In the genomic region with DNA sequence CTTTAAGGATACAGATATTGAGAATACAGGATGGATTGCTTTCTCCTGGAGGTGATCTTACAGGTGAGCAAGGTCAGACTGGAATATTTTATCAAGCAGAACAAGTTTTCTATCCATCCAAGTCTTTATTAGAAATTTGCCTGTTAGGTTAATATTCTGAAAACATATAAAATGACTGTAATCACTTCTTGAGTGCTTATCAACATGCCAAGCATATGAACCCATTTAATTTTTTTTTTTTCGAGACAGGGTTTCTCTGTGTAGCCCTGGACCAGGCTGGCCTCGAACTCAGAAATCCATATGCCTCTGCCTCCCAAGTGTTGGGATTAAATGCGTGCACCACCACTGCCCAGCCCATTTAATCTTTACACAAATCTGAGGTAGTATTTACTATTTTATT, we compare ENCODE assay signal across 13 mouse cellular contexts. TPM values are rescaled to one million over a fixed set of nuclear protein-coding genes. Genes with fewer than 3 reads are reported as not detected.
DNase-seq lines count a peak whose midpoint lies in the region; ATAC-seq and TF ChIP-seq lines count a peak whose summit lies in the region.
"Had no signal": no experiment of that assay in that cellular context is flagged by ENCODE, and none has a peak within 500 bp of the region (broad histone marks: within the 10 kb centered on the region; RNA-seq: fewer than 3 reads in every experiment).

No protein-coding gene starts in this region.

- peak overlapping the region in 1 of 2 experiments; percentile 70; a peak in 2 of 4 replicates for H3K27ac ChIP-seq in heart, embryonic 14.5 days (replicated peaks in 1 of 2; ENCODE audit: control insufficient read depth in 1 of 2, insufficient read depth in 1 of 2, low read depth in 2 of 2, low read length in 2 of 2)
- H3K27ac ChIP-seq in thymus, adult 2 months (ENCODE audit: control insufficient read depth, insufficient read depth, low read length): peak overlapping the region; percentile 80
- H3K27ac ChIP-seq in limb, embryonic 14.5 days (replicated peaks; ENCODE audit: low read depth, low read length): peak overlapping the region; percentile 79
- H3K27ac ChIP-seq in stomach, postnatal 0 days (replicated peaks): no peak overlapping the region

- peaks cover 4 to 27% of the 10 kb centered on the region in 2 experiments; a peak in 3 of 4 replicates for H3K4me1 ChIP-seq in heart, embryonic 14.5 days (ENCODE audit: control insufficient read depth in 2 of 2, insufficient read depth in 2 of 2, low read length in 2 of 2)
- H3K4me1 ChIP-seq in thymus, adult 2 months (replicated peaks; ENCODE audit: control insufficient read depth, insufficient read depth, low read length): peaks cover 9% of the 10 kb centered on the region
- H3K4me1 ChIP-seq in limb, embryonic 14.5 days (ENCODE audit: control insufficient read depth, insufficient read depth, low read length): peaks cover 19% of the 10 kb centered on the region
- 0 out of 2 replicates have a peak, but pooled peaks cover 2% of the 10 kb centered on the region for H3K4me1 ChIP-seq in stomach, postnatal 0 days (replicated peaks; ENCODE audit: control insufficient read depth, insufficient read depth)

- 70% methylated on average over 3 of the region's 3 CpGs for WGBS in heart, embryonic 14.5 days
- 82% methylated on average over 3 of the region's 3 CpGs for WGBS in thymus, adult 2 months
- 58% methylated on average over 3 of the region's 3 CpGs for WGBS in limb, embryonic 14.5 days
- 46% methylated on average over 3 of the region's 3 CpGs for WGBS in stomach, postnatal 0 days

- ATAC-seq in heart, embryonic 14.5 days (ENCODE audit: insufficient number of reproducible peaks, insufficient read depth, low FRiP score, low read depth): no peak
- ATAC-seq in limb, embryonic 14.5 days (ENCODE audit: low FRiP score, low read depth): no peak
- ATAC-seq in stomach, postnatal 0 days (ENCODE audit: low FRiP score, low TSS enrichment): no peak
- ATAC-seq: CD4-positive, CD25-positive, alpha-beta regulatory T cell, adult 4 months had no signal

- no peak for DNase-seq in heart, adult 9 months (ENCODE audit: low spot score in 2 of 2)
- DNase-seq in thymus, adult 2 months: no peak
- no peak for DNase-seq in thymus, postnatal 10 days (ENCODE audit: low spot score in 2 of 2)
- DNase-seq in limb, embryonic 14.5 days (ENCODE audit: low spot score): no peak
- no peak for DNase-seq in stomach, postnatal 0 days (ENCODE audit: low spot score)
- no peak for DNase-seq in adrenal gland, postnatal 10 days
- no peak for DNase-seq in left cerebral cortex, adult 11 months (ENCODE audit: low spot score)
- DNase-seq: adrenal gland, adult 8-10 months; heart, postnatal 14 days; lung, adult 18-20 months; right cerebral cortex, adult 18-20 months had no signal

- no peaks in the 10 kb centered on the region for H3K27me3 ChIP-seq in heart, embryonic 14.5 days (ENCODE audit: control insufficient read depth, insufficient read depth, low read length)
- H3K27me3 ChIP-seq in thymus, adult 2 months (ENCODE audit: control insufficient read depth, insufficient read depth, low read length): no peaks in the 10 kb centered on the region
- H3K27me3 ChIP-seq in limb, embryonic 14.5 days (ENCODE audit: control insufficient read depth, insufficient read depth, low read length): no peaks in the 10 kb centered on the region
- no peaks in the 10 kb centered on the region for H3K27me3 ChIP-seq in stomach, postnatal 0 days (ENCODE audit: control insufficient read depth, insufficient read depth, low read length)

- peak overlapping the region in 1 of 2 experiments; percentile 41; a peak in 1 of 4 replicates for H3K4me3 ChIP-seq in heart, embryonic 14.5 days (ENCODE audit: control insufficient read depth in 1 of 2, insufficient read depth in 1 of 2, low read depth in 1 of 2, low read length in 2 of 2)
- H3K4me3 ChIP-seq in thymus, adult 2 months (ENCODE audit: control insufficient read depth, insufficient read depth, low read length): no peak overlapping the region
- H3K4me3 ChIP-seq in limb, embryonic 14.5 days (replicated peaks; ENCODE audit: low read length): peak overlapping the region; percentile 40; the same call in 1 of the 2 replicates
- no peak overlapping the region for H3K4me3 ChIP-seq in stomach, postnatal 0 days (ENCODE audit: low read depth, low read length)

- H3K36me3 ChIP-seq in heart, embryonic 14.5 days (ENCODE audit: control insufficient read depth, insufficient read depth, low read length): no peaks in the 10 kb centered on the region
- no peaks in the 10 kb centered on the region for H3K36me3 ChIP-seq in thymus, adult 2 months (ENCODE audit: control insufficient read depth, insufficient read depth, low read length)
- H3K36me3 ChIP-seq in limb, embryonic 14.5 days (ENCODE audit: control insufficient read depth, insufficient read depth, low read length): no peaks in the 10 kb centered on the region
- no peaks in the 10 kb centered on the region for H3K36me3 ChIP-seq in stomach, postnatal 0 days (ENCODE audit: control insufficient read depth, insufficient read depth, low read length)

- H3K9me3 ChIP-seq in heart, embryonic 14.5 days (ENCODE audit: control insufficient read depth, low read length): no peaks in the 10 kb centered on the region
- no peaks in the 10 kb centered on the region for H3K9me3 ChIP-seq in limb, embryonic 14.5 days (ENCODE audit: control insufficient read depth, low read length)
- no peaks in the 10 kb centered on the region for H3K9me3 ChIP-seq in stomach, postnatal 0 days (ENCODE audit: control insufficient read depth, low read length)

- peak overlapping the region; percentile 70 for H3K9ac ChIP-seq in heart, embryonic 14.5 days (ENCODE audit: low read length)
- no peak overlapping the region for H3K9ac ChIP-seq in limb, embryonic 14.5 days (ENCODE audit: low read depth, low read length, severe bottlenecking)
- no peak overlapping the region for H3K9ac ChIP-seq in stomach, postnatal 0 days (ENCODE audit: low read length)

- no peak for TF ChIP-seq CTCF in thymus, adult 2 months (IDR thresholded peaks at IDR 0.05; ENCODE audit: borderline replicate concordance, control insufficient read depth, extremely low read depth, insufficient read depth, low read length, poor library complexity)
- no peak for TF ChIP-seq CTCF in stomach, postnatal 0 days (IDR thresholded peaks at IDR 0.05; ENCODE audit: low read depth)

- no peak for TF ChIP-seq POLR2A in thymus, adult 2 months (IDR thresholded peaks at IDR 0.05; ENCODE audit: control insufficient read depth, extremely low read depth, insufficient read depth, low read length, poor library complexity)
- TF ChIP-seq POLR2A in limb, embryonic 14.5 days (IDR thresholded peaks at IDR 0.05; ENCODE audit: borderline replicate concordance, extremely low read depth, insufficient read depth, insufficient read length): no peak

- TF ChIP-seq EP300 in stomach, postnatal 0 days (optimal IDR thresholded peaks at IDR 0.05): no peak

- H3K4me2 ChIP-seq in heart, embryonic 14.5 days (ENCODE audit: low read length): peak overlapping the region; percentile 73
- H3K4me2 ChIP-seq in limb, embryonic 14.5 days (replicated peaks; ENCODE audit: low read depth, low read length, severe bottlenecking): peak overlapping the region; percentile 62
- H3K4me2 ChIP-seq in stomach, postnatal 0 days (replicated peaks; ENCODE audit: low read depth): 0 out of 2 replicates have a peak overlapping the region, but pooled peaks have one; percentile 58

RNA-seq across cellular contexts. Expression of a gene that starts 1.3 kb away (rescaled TPM):
- polyA plus RNA-seq in heart, embryonic 14.5 days (2014; fragmentation: Nextera tagmentation; extraction: Ambion mirVana): 1.9 and 2.3 TPM in 2 replicates
- polyA plus RNA-seq in thymus, adult 2 months (2012; rRNA removed): 322 and 402 TPM in 2 replicates
- polyA plus RNA-seq in limb, embryonic 14.5 days (2012; rRNA removed): 24.6 and 30.5 TPM in 2 replicates
- 6.9 and 7.1 TPM in 2 replicates for polyA plus RNA-seq in limb, embryonic 14.5 days (2014; fragmentation: Nextera tagmentation; extraction: Ambion mirVana)
- polyA plus RNA-seq in stomach, postnatal 0 days (2015; fragmentation: Nextera tagmentation; extraction: Ambion mirVana): 0.35 and 0.99 TPM in 2 replicates
- 100 to 1,000 TPM; 299 to 338 TPM for total RNA-seq in adrenal gland, postnatal 10 days (2021)

RNA-seq across cellular contexts. Expression of a gene that starts 1.6 kb away (rescaled TPM):
- polyA plus RNA-seq in heart, embryonic 14.5 days (2014; fragmentation: Nextera tagmentation; extraction: Ambion mirVana): 2.9 and 6.8 TPM in 2 replicates
- polyA plus RNA-seq in thymus, adult 2 months (2012; rRNA removed): 248 and 460 TPM in 2 replicates
- 5.5 and 14.9 TPM in 2 replicates for polyA plus RNA-seq in limb, embryonic 14.5 days (2012; rRNA removed)
- polyA plus RNA-seq in limb, embryonic 14.5 days (2014; fragmentation: Nextera tagmentation; extraction: Ambion mirVana): 6.5 and 22.1 TPM in 2 replicates
- polyA plus RNA-seq in stomach, postnatal 0 days (2015; fragmentation: Nextera tagmentation; extraction: Ambion mirVana): 2.1 TPM in 1 of 2 replicates, not detected in the other
- 100 to 1,000 TPM; 239 to 319 TPM for total RNA-seq in adrenal gland, postnatal 10 days (2021)
- polyA plus RNA-seq: CD4-positive, CD25-positive, alpha-beta regulatory T cell, adult 4 months had no signal

RNA-seq across cellular contexts. Expression of a gene that starts 4.2 kb away (rescaled TPM):
- polyA plus RNA-seq in heart, embryonic 14.5 days (2014; fragmentation: Nextera tagmentation; extraction: Ambion mirVana): 8.1 and 9.3 TPM in 2 replicates
- 33.1 and 38.5 TPM in 2 replicates for polyA plus RNA-seq in thymus, adult 2 months (2012; rRNA removed)
- 31.0 and 39.5 TPM in 2 replicates for polyA plus RNA-seq in limb, embryonic 14.5 days (2012; rRNA removed)
- polyA plus RNA-seq in limb, embryonic 14.5 days (2014; fragmentation: Nextera tagmentation; extraction: Ambion mirVana): 14.0 and 14.7 TPM in 2 replicates
- 5.8 and 5.9 TPM in 2 replicates for polyA plus RNA-seq in stomach, postnatal 0 days (2015; fragmentation: Nextera tagmentation; extraction: Ambion mirVana)
- 100 to 1,000 TPM; 136 to 154 TPM for total RNA-seq in adrenal gland, postnatal 10 days (2021)

RNA-seq across cellular contexts. Expression of a gene that starts 5.8 kb away (rescaled TPM):
- polyA plus RNA-seq in heart, embryonic 14.5 days (2014; fragmentation: Nextera tagmentation; extraction: Ambion mirVana): 9.7 and 11.2 TPM in 2 replicates
- 149 and 177 TPM in 2 replicates for polyA plus RNA-seq in thymus, adult 2 months (2012; rRNA removed)
- 54.6 and 89.6 TPM in 2 replicates for polyA plus RNA-seq in limb, embryonic 14.5 days (2012; rRNA removed)
- polyA plus RNA-seq in limb, embryonic 14.5 days (2014; fragmentation: Nextera tagmentation; extraction: Ambion mirVana): 56.7 and 74.1 TPM in 2 replicates
- polyA plus RNA-seq in stomach, postnatal 0 days (2015; fragmentation: Nextera tagmentation; extraction: Ambion mirVana): 12.1 and 12.6 TPM in 2 replicates
- 100 to 1,000 TPM; 237 to 260 TPM for total RNA-seq in adrenal gland, postnatal 10 days (2021)
- polyA plus RNA-seq: CD4-positive, CD25-positive, alpha-beta regulatory T cell, adult 4 months had no signal

RNA-seq across cellular contexts. Expression of a gene that starts 6.0 kb away (rescaled TPM):
- polyA plus RNA-seq in heart, embryonic 14.5 days (2014; fragmentation: Nextera tagmentation; extraction: Ambion mirVana): 2.5 and 2.6 TPM in 2 replicates
- 177 and 218 TPM in 2 replicates for polyA plus RNA-seq in thymus, adult 2 months (2012; rRNA removed)
- polyA plus RNA-seq in limb, embryonic 14.5 days (2012; rRNA removed): 20.7 and 26.3 TPM in 2 replicates
- polyA plus RNA-seq in limb, embryonic 14.5 days (2014; fragmentation: Nextera tagmentation; extraction: Ambion mirVana): 10.3 and 11.1 TPM in 2 replicates
- polyA plus RNA-seq in stomach, postnatal 0 days (2015; fragmentation: Nextera tagmentation; extraction: Ambion mirVana): 1.1 and 3.7 TPM in 2 replicates
- total RNA-seq in adrenal gland, postnatal 10 days (2021): 100 to 1,000 TPM; 170 to 209 TPM

Comparison
In these comparisons a context has a peak if more than half of its experiments do, and no peak if none do; other contexts are left out.
1. RNA of a gene that starts 1.3 kb away (polyA plus RNA-seq): 322 to 402 TPM in thymus, adult 2 months; 6.9 to 30.5 TPM in limb, embryonic 14.5 days, 1.9 to 2.3 TPM in heart, embryonic 14.5 days and 0.35 to 0.99 TPM in stomach, postnatal 0 days; every median in the first group is over 10 times any median in the second.
2. RNA of a gene that starts 1.6 kb away (polyA plus RNA-seq): 248 to 460 TPM in thymus, adult 2 months; 2.9 to 6.8 TPM in heart, embryonic 14.5 days, 5.5 to 22.1 TPM in limb, embryonic 14.5 days and 2.1 TPM in stomach, postnatal 0 days; every median in the first group is over 10 times any median in the second.
3. Peak in every context shown above with its lines, with median percentiles within 50 percentile points of each other: H3K4me2 ChIP-seq.